Mouse (Mus musculus) bone marrow, adult 2 months (tissue): ENCODE results near the gene Dock2. TPM values are rescaled to one million over a fixed set of nuclear protein-coding genes. Genes with fewer than 3 reads are reported as not detected.

ENCODE experiments used
- H3K27ac ChIP-seq: fragments of 200-500 bp; 2 replicates; pipeline ENCODE4 v1.5.1; 2012; ENCODE audit warnings: low read depth, mild to moderate bottlenecking, control low read depth, inconsistent platforms, low read length; ENCODE audit not compliant: control insufficient read depth, poor library complexity, insufficient read depth
- H3K4me1 ChIP-seq: fragments of 200-500 bp; 2 replicates; pipeline ENCODE4 v1.6.1; 2011; ENCODE audit warnings: low read length; ENCODE audit not compliant: control insufficient read depth, insufficient read depth
- H3K4me3 ChIP-seq: fragments of 200-500 bp; replicated peaks from 2 replicates; pipeline ENCODE3; 2011; ENCODE audit warnings: mild to moderate bottlenecking, low read depth, low read length, control low read depth; ENCODE audit not compliant: control insufficient read depth
- CTCF ChIP-seq: fragments of 200-500 bp; IDR thresholded peaks from 2 replicates; pipeline ENCODE4 v1.5.1; 2011; ENCODE audit warnings: low read length, control low read depth; ENCODE audit not compliant: control insufficient read depth, insufficient read depth
- POLR2A ChIP-seq: fragments of 200-500 bp; IDR thresholded peaks from 2 replicates; pipeline ENCODE4 v1.6.1; 2011; ENCODE audit warnings: low read depth, mild to moderate bottlenecking, control low read depth, low read length, borderline replicate concordance; ENCODE audit not compliant: control insufficient read depth
- WGBS: fragments of 180-500 bp; shearing (Covaris S2); methylation state at CpG from one replicate; pipeline ENCODE4 v1.1.7; 2018; 5-methylcytosine and 5-hydroxymethylcytosine counted together
- polyA plus RNA-seq: library from polyadenylated mRNA; stranded (reverse); fragments of >200 nt; gene quantifications from 2 replicates; pipeline ENCODE4 v1.2.4, GENCODE M21; 2011; ENCODE audit warnings: low replicate concordance; ENCODE audit not compliant: missing spikeins, insufficient read depth, insufficient read length

Gene Dock2
- polyA plus RNA-seq, 1 experiment, result 44.9 TPM

- H3K4me3 ChIP-seq, result no peak overlapping the region
- no peak overlapping the region for H3K27ac ChIP-seq
- no peak for TF ChIP-seq POLR2A
- TF ChIP-seq CTCF, result no peak
- H3K4me1 ChIP-seq, result no peaks in the 10 kb centered on the region
- WGBS, result 86% methylated on average over 9 of the region's 9 CpGs
These were observed 56.9 kb downstream of the Dock2 start for GRCm38 (mm10) chr11:34726699-34727347.

GRCm38 (mm10) chr11:34713360-34713759 lies 70.3 kb downstream of the Dock2 start:
- Histone ChIP-seq H3K4me3 (no peak overlapping the region), H3K4me1 (no peaks in the 10 kb centered on the region), H3K27ac (no peak overlapping the region)
- WGBS, result 82% methylated on average over 5 of the region's 5 CpGs
- TF ChIP-seq POLR2A (no peak), CTCF (no peak)

GRCm38 (mm10) chr11:34708278-34708677 lies 75.4 kb downstream of the Dock2 start:
- 84% methylated on average over 11 of the region's 11 CpGs for WGBS
- TF ChIP-seq POLR2A (no peak), CTCF (no peak)
- H3K4me3 ChIP-seq, result no peak overlapping the region
- no peaks in the 10 kb centered on the region; the same call in 1 of the 2 replicates for H3K4me1 ChIP-seq
- H3K27ac ChIP-seq, result no peak overlapping the region

- Histone ChIP-seq H3K4me1 (no peaks in the 10 kb centered on the region; the same call in 1 of the 2 replicates), H3K27ac (no peak overlapping the region), H3K4me3 (no peak overlapping the region)
- WGBS, result 33% methylated on average over 5 of the region's 5 CpGs
- TF ChIP-seq POLR2A, result no peak
- no peak for TF ChIP-seq CTCF
These were observed 76.3 kb downstream of the Dock2 start for GRCm38 (mm10) chr11:34707360-34707759.

GRCm38 (mm10) chr11:34705108-34705446 lies 78.6 kb downstream of the Dock2 start:
- Histone ChIP-seq H3K4me3 (no peak overlapping the region), H3K4me1 (no peaks in the 10 kb centered on the region; the same call in 1 of the 2 replicates), H3K27ac (no peak overlapping the region)
- no peak for TF ChIP-seq CTCF
- TF ChIP-seq POLR2A, result no peak
- 74% methylated on average over 4 of the region's 4 CpGs for WGBS

GRCm38 (mm10) chr11:34704384-34705107 lies 79.1 kb downstream of the Dock2 start:
- WGBS, result 81% methylated on average over 8 of the region's 8 CpGs
- TF ChIP-seq POLR2A, result no peak
- TF ChIP-seq CTCF, result no peak
- no peak overlapping the region for H3K4me3 ChIP-seq
- H3K27ac ChIP-seq, result no peak overlapping the region
- no peaks in the 10 kb centered on the region; the same call in 1 of the 2 replicates for H3K4me1 ChIP-seq

- TF ChIP-seq CTCF (no peak), POLR2A (no peak)
- Histone ChIP-seq H3K27ac (no peak overlapping the region), H3K4me3 (no peak overlapping the region), H3K4me1 (no peaks in the 10 kb centered on the region; the same call in 1 of the 2 replicates)
- 83% methylated on average over 6 of the region's 6 CpGs for WGBS
These were observed 79.8 kb downstream of the Dock2 start for GRCm38 (mm10) chr11:34703851-34704250.

GRCm38 (mm10) chr11:34681790-34682189 lies 101.9 kb downstream of the Dock2 start:
- Histone ChIP-seq H3K4me3 (no peak overlapping the region), H3K4me1 (no peaks in the 10 kb centered on the region), H3K27ac (no peak overlapping the region)
- 47% methylated on average over 8 of the region's 8 CpGs for WGBS
- no peak for TF ChIP-seq POLR2A
- TF ChIP-seq CTCF, result no peak

GRCm38 (mm10) chr11:34544631-34545030 lies 239.1 kb downstream of the Dock2 start:
- no peak for TF ChIP-seq CTCF
- TF ChIP-seq POLR2A, result no peak
- 69% methylated on average over 7 of the region's 7 CpGs for WGBS
- Histone ChIP-seq H3K27ac (no peak overlapping the region), H3K4me3 (no peak overlapping the region), H3K4me1 (no peaks in the 10 kb centered on the region)
